Mouse (Mus musculus) right cerebral cortex, adult 2 months (tissue): ENCODE measurements at regions not wholly inside any gene's neighbourhood (a gene's known extent, or its start where the extent isn't known, plus 50 kb on each side); places are given as distances from the start of the nearest gene placed in this dataset.
A peak's percentile ranks its signal among the peaks of the same experiment; 100 is the strongest.

ENCODE experiments used
- DNase-seq, 2 experiments: peaks; one replicate each; pipeline ENCODE4 v3.0.0; 2021 to 2022; ENCODE audit warnings: low spot score in 2 of 2

- no peak for DNase-seq
Measured at GRCm38 (mm10) chr15:64618471-64618870, 199.0 kb upstream of the Gm21798 start.

GRCm38 (mm10) chr15:64621876-64622275, 195.6 kb upstream of the Gm21798 start:
- DNase-seq: no peak

DNA sequence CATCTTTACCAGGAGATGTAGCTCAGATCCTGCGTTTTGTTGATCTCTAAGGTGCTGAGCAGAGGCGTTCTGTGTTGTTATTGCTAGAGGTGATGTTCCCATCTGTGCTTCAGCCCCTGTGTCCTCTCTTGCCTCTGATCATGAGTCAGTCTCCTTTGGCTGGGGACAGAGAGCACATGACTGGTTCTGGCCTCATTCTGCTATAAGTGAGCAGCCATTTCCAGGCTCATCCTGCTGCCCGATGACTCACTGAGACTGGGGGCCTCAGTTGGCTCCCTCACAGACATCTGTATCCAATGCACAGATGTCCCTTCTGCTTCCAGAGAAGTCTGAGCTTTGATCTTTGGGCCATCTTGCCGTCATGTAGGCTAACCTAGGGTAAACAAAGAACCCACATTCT, 194.9 kb upstream of the Gm21798 start:
- peak; percentile 38 to 39 for DNase-seq

- no peak for DNase-seq
Measured at GRCm38 (mm10) chr15:64626359-64626758, 191.1 kb upstream of the Gm21798 start.

DNA sequence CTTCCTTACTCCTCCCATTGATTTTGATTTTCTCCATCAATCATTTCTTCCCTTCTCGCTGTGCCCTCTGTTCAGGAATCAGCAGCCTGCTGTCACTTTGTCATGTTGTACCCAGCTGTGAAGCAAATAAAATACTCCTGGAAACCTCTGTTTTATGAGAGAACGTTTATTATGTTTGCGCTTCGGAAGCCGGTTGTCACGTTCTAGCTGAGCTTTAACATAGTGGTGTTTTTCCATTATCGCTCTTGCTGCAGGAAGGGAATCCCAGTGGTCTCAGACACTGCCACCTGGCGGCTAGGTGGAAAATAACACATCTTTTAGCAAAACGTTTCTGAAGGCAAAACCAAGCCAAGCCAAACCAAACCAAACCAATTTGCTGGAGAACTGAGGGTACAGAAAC, 190.2 kb upstream of the Gm21798 start:
- peak; percentile 86 to 89 for DNase-seq
